Mouse (Mus musculus) adrenal gland, postnatal 36 days (tissue): ENCODE results near the gene Pfkfb3. TPM values are rescaled to one million over a fixed set of nuclear protein-coding genes. Genes with fewer than 3 reads are reported as not detected.

Experiments used
- DNase-seq, 2 experiments: peaks; one replicate each; pipeline ENCODE4 v3.0.0; 2021; ENCODE audit warnings: mixed read lengths in 1 of 2
- total RNA-seq, 2 experiments: library from RNA; stranded (reverse); gene quantifications; 2 replicates each; pipeline ENCODE4 v1.2.3; 2021

Gene Pfkfb3
- total RNA-seq, 2 experiments from 2014 or later, result 94.5 to 108 TPM

GRCm38 (mm10) chr2:11429538-11429937 is 124.3 kb downstream of the Pfkfb3 start:
- peak; percentile 91 to 92 for DNase-seq

DNA sequence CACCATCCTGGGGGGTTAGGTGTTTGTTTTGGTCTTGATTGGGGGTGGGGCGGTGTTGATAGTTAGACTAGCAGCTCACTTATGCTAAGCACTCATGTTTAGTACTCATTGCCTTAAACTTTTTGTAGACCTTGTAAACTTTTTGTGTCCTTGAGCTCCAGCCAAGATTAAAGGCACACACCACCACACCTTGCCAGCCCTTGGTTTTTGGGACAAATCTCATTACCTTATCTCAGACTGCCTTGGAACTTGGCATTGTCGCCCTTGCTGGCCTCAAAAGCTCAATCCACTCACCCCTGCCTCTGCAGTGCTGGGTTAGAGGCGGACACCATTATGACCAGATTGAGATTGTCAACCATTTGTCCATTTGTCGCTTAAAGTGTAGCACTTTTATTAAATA is 125.3 kb downstream of the Pfkfb3 start:
- no peak for DNase-seq

- no peak for DNase-seq
These were observed 126.3 kb downstream of the Pfkfb3 start for GRCm38 (mm10) chr2:11427596-11427995.

DNA sequence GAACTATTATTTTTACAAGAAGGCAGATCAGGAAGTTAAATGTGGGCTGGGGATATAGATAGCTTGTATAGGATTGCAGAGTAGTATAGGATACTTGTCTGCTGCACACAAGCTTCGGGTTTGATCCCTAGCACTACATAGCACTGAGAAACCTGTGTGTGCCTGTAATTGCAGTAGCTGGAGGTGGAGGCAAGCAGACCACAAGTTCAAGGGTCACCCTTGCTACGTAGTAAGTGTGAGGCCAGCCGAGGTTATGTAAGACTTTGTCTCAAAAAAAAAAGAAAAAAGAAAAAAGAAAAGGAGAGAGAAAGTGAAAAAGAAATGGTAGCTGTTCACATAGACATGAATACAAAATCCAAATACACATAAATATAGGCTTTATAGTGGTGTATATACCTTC is 127.5 kb downstream of the Pfkfb3 start:
- DNase-seq, result no peak

GRCm38 (mm10) chr2:11425421-11426131 is 128.3 kb downstream of the Pfkfb3 start:
- peak; percentile 42 to 51 for DNase-seq

GRCm38 (mm10) chr2:11424252-11424651 is 129.6 kb downstream of the Pfkfb3 start:
- DNase-seq, result no peak

- DNase-seq, result no peak
These were observed 130.5 kb downstream of the Pfkfb3 start for GRCm38 (mm10) chr2:11423421-11423820.

- no peak for DNase-seq
These were observed 131.5 kb downstream of the Pfkfb3 start for GRCm38 (mm10) chr2:11422384-11422783.

Other genes starting within 250 kb of the Pfkfb3 start
- 100 to 1,000 TPM; 109 to 121 TPM for gene Rbm17, start 50.1 kb upstream of the Pfkfb3 start, total RNA-seq
- gene Gm17490, start 72.2 kb upstream of the Pfkfb3 start, total RNA-seq, result not detected
- gene Il2ra, start 88.7 kb upstream of the Pfkfb3 start, total RNA-seq, result under 1 TPM; 0.20 to 0.30 TPM
- 10 to 100 TPM; 20.1 to 20.3 TPM for gene Il15ra, start 151.2 kb upstream of the Pfkfb3 start, total RNA-seq
- gene Fbh1, start 223.5 kb upstream of the Pfkfb3 start, total RNA-seq, result 10 to 100 TPM; 82.2 to 84.3 TPM
- gene Ankrd16, start 223.8 kb upstream of the Pfkfb3 start, total RNA-seq, result 10 to 100 TPM; 28.0 to 35.2 TPM